Mouse (Mus musculus) heart, postnatal 0 days (tissue): ENCODE data around the gene Tnxb. TPM values are rescaled to one million over a fixed set of nuclear protein-coding genes. Genes with fewer than 3 reads are reported as not detected.
A peak's percentile ranks its signal among the peaks of the same experiment; 100 is the strongest.

ENCODE experiments used
- ATAC-seq: fragments of 200-750 bp; cut with Nextera tagmentation; 2 replicates; pipeline ENCODE4 v1.8.0; 2017; ENCODE audit warnings: low read depth, moderate number of reproducible peaks, moderate library complexity; ENCODE audit not compliant: insufficient read depth
- DNase-seq: peaks from one replicate; pipeline ENCODE4 v3.0.0-alpha.2; 2016; ENCODE audit warnings: low spot score
- H3K27ac ChIP-seq: fragments of 300-500 bp; sonication (generic); 2 replicates; pipeline ENCODE4 v1.5.1; 2014; ENCODE audit warnings: low read depth, mild to moderate bottlenecking
- H3K27me3 ChIP-seq: fragments of 300-500 bp; sonication (generic); 2 replicates; pipeline ENCODE4 v1.6.1; 2014; ENCODE audit warnings: low read length, mixed read lengths; ENCODE audit not compliant: control insufficient read depth, insufficient read depth
- H3K36me3 ChIP-seq: fragments of 300-500 bp; sonication (generic); replicated peaks from 2 replicates; pipeline ENCODE4 v1.6.1; 2014; ENCODE audit warnings: low read length, mixed read lengths; ENCODE audit not compliant: control insufficient read depth, insufficient read depth
- H3K4me1 ChIP-seq: fragments of 300-500 bp; sonication (generic); 2 replicates; pipeline ENCODE4 v1.6.1; 2014; ENCODE audit warnings: antibody characterized with exemption; ENCODE audit not compliant: control insufficient read depth, insufficient read depth
- H3K4me2 ChIP-seq: fragments of 300-500 bp; sonication (generic); 2 replicates; pipeline ENCODE4 v1.6.1; 2014; ENCODE audit warnings: low read depth, mild to moderate bottlenecking, low read length, moderate library complexity
- H3K4me3 ChIP-seq: fragments of 300-500 bp; sonication (generic); 2 replicates; pipeline ENCODE4 v1.5.1; 2014; ENCODE audit warnings: low read depth, low read length
- H3K9ac ChIP-seq: fragments of 300-500 bp; sonication (generic); replicated peaks from 2 replicates; pipeline ENCODE4 v1.6.1; 2014; ENCODE audit warnings: low read depth, low read length, mixed read lengths
- H3K9me3 ChIP-seq: fragments of 300-500 bp; sonication (generic); replicated peaks from 2 replicates; pipeline ENCODE4 v1.6.1; 2016; ENCODE audit warnings: low read length; ENCODE audit not compliant: control insufficient read depth
- CTCF ChIP-seq: IDR thresholded peaks from 2 replicates; pipeline ENCODE4 v1.5.1; 2016; ENCODE audit warnings: antibody characterized with exemption, control low read depth, low read depth
- EP300 ChIP-seq: IDR thresholded peaks from 2 replicates; pipeline ENCODE4 v1.6.1; 2016; ENCODE audit warnings: antibody characterized with exemption, low read depth
- WGBS: fragments of 180-500 bp; shearing (Covaris S2); extraction: QIAGEN DNeasy Blood & Tissue Kit; methylation state at CpG from one replicate; pipeline ENCODE4 v1.1.7; 2014; 5-methylcytosine and 5-hydroxymethylcytosine counted together
- polyA plus RNA-seq: library from polyadenylated mRNA; unstranded; fragments of >200 nt; fragmentation: Nextera tagmentation; extraction: Ambion mirVana; gene quantifications from 2 replicates; pipeline ENCODE4 v1.2.1, GENCODE M21; 2015
- total RNA-seq: library from RNA; depleted of rRNA; stranded (reverse); fragments of >200 nt; gene quantifications from 2 replicates; pipeline ENCODE4 v1.2.3, GENCODE M21; 2014; ENCODE audit warnings: low replicate concordance

The Tnxb gene
- total and polyA plus RNA-seq, 2 experiments from 2014 or later, result 1.8 to 26.8 TPM

- peaks cover 22% of the 10 kb centered on the region for H3K4me1 ChIP-seq
- no peaks in the 10 kb centered on the region for H3K36me3 ChIP-seq
- no peaks in the 10 kb centered on the region for H3K9me3 ChIP-seq
- no peak for TF ChIP-seq CTCF
- no peak for TF ChIP-seq EP300
- WGBS, result 57% methylated on average over 17 of the region's 17 CpGs
- no peak overlapping the region; the same call in 1 of the 2 replicates for H3K27ac ChIP-seq
- H3K9ac ChIP-seq, result no peak overlapping the region
- ATAC-seq (no peak), DNase-seq (no peak)
- no peak overlapping the region for H3K4me2 ChIP-seq
- H3K4me3 ChIP-seq, result no peak overlapping the region
- peaks cover 18% of the 10 kb centered on the region for H3K27me3 ChIP-seq
These were observed 10.8 kb downstream of the Tnxb start for GRCm38 (mm10) chr17:34681132-34681571.

DNA sequence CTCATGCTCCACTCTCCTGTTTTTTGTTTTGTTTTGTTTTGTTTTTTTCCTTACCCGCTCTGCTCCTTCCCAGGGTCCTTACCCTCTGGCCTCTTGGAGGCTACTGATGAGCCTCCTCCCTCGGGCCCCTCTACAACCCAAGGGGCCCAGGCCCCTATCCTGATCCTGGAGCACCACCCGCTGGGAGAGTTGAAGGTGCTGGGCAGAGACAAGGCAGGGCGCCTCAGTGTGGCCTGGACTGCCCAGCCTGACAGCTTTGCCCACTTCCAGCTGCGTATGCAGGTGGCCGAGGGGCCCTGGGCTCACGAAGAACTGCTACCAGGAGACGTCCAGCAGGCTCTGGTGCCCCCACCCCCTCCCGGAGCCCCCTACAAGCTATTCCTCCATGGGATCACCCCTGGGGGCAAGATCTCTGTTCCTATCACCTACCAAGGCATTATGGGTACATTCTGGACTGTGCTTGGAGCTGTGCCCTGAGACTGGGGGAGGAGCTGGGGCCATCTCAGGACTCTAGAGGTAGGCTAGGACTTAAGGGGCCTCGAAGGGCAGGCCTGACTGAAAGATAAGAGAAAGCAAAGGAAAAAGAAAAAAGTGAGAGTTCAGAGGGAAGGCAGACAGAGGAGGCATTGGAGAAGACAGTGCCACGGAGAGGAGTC is 11.7 kb downstream of the Tnxb start:
- TF ChIP-seq CTCF (no peak), EP300 (no peak)
- H3K4me1 ChIP-seq, result peaks cover 22% of the 10 kb centered on the region
- H3K9me3 ChIP-seq, result no peaks in the 10 kb centered on the region
- peaks cover 16% of the 10 kb centered on the region for H3K27me3 ChIP-seq
- 56% methylated on average over 11 of the region's 11 CpGs for WGBS
- no peak overlapping the region for H3K4me3 ChIP-seq
- DNase-seq (no peak), ATAC-seq (no peak)
- H3K27ac ChIP-seq, result no peak overlapping the region
- H3K36me3 ChIP-seq, result no peaks in the 10 kb centered on the region
- H3K4me2 ChIP-seq, result no peak overlapping the region
- H3K9ac ChIP-seq, result no peak overlapping the region

GRCm38 (mm10) chr17:34683179-34683578 is 12.8 kb downstream of the Tnxb start:
- ATAC-seq, result no peak
- DNase-seq, result no peak
- Histone ChIP-seq H3K27me3 (peaks cover 16% of the 10 kb centered on the region), H3K4me3 (no peak overlapping the region), H3K9ac (no peak overlapping the region), H3K36me3 (no peaks in the 10 kb centered on the region), H3K4me1 (peaks cover 22% of the 10 kb centered on the region), H3K9me3 (no peaks in the 10 kb centered on the region), H3K4me2 (no peak overlapping the region), H3K27ac (peak overlapping the region; percentile 68)
- WGBS, result 73% methylated on average over 8 of the region's 8 CpGs
- TF ChIP-seq EP300 (no peak), CTCF (no peak)

GRCm38 (mm10) chr17:34683686-34684220 is 13.4 kb downstream of the Tnxb start:
- H3K27ac ChIP-seq, result peak overlapping the region; percentile 68
- DNase-seq, result no peak
- no peak for ATAC-seq
- no peaks in the 10 kb centered on the region for H3K9me3 ChIP-seq
- no peak for TF ChIP-seq EP300
- TF ChIP-seq CTCF, result no peak
- 58% methylated on average over 10 of the region's 10 CpGs for WGBS
- no peak overlapping the region for H3K4me2 ChIP-seq
- peaks cover 22% of the 10 kb centered on the region for H3K4me1 ChIP-seq
- peaks cover 16% of the 10 kb centered on the region for H3K27me3 ChIP-seq
- no peak overlapping the region for H3K4me3 ChIP-seq
- no peak overlapping the region for H3K9ac ChIP-seq
- H3K36me3 ChIP-seq, result no peaks in the 10 kb centered on the region

GRCm38 (mm10) chr17:34684253-34684893 is 14.0 kb downstream of the Tnxb start:
- no peaks in the 10 kb centered on the region for H3K9me3 ChIP-seq
- ATAC-seq, result no peak
- H3K36me3 ChIP-seq, result no peaks in the 10 kb centered on the region
- H3K27ac ChIP-seq, result peak overlapping the region; percentile 68; the same call in 1 of the 2 replicates
- H3K4me3 ChIP-seq, result no peak overlapping the region
- WGBS, result 36% methylated on average over 9 of the region's 9 CpGs
- TF ChIP-seq EP300 (no peak), CTCF (no peak)
- peaks cover 22% of the 10 kb centered on the region for H3K4me1 ChIP-seq
- no peak for DNase-seq
- no peak overlapping the region for H3K9ac ChIP-seq
- no peak overlapping the region for H3K4me2 ChIP-seq
- peaks cover 11% of the 10 kb centered on the region for H3K27me3 ChIP-seq
